Mouse (Mus musculus) lung, adult 2 months (tissue): Measurements from ENCODE around the gene Hist1h2bh.
"Not testable (repeated sequence)": the region's sequence is repeated elsewhere in the genome, so short reads cannot be mapped to it uniquely, and the experiment has no call there.

Experiments used
- CTCF ChIP-seq: fragments of 200-500 bp; IDR thresholded peaks from 2 replicates; pipeline ENCODE4 v1.5.1; 2011; ENCODE audit warnings: mild to moderate bottlenecking, low read length, control low read depth; ENCODE audit not compliant: insufficient read depth
- POLR2A ChIP-seq: fragments of 200-500 bp; IDR thresholded peaks from 2 replicates; pipeline ENCODE4 v1.6.1; 2011; ENCODE audit warnings: low read depth, mild to moderate bottlenecking, control low read depth, low read length, borderline replicate concordance; ENCODE audit errors: extremely low read depth

DNA sequence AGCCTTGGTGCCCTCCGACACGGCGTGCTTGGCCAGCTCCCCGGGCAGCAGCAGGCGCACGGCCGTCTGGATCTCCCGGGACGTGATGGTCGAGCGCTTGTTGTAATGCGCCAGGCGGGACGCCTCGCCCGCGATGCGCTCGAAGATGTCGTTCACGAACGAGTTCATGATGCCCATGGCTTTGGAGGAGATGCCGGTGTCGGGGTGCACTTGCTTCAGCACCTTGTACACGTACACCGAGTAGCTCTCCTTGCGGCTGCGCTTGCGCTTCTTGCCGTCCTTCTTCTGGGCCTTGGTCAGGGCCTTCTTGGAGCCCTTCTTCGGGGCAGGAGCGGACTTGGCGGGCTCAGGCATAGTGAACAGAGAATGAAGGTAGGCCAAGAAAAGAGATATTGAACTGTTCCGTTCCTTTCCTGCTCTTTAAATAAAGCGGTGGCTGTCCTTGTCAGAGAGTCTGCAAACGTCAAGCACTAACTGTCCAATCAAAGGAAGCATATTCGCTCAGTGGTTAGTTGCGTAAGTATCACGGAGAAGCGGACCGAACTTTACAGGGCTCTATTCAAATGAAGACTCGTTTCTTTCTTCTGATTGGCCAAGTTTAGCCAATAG lies at the start of gene Hist1h2bh:
- TF ChIP-seq CTCF: not testable (repeated sequence)
- TF ChIP-seq POLR2A: peak; percentile 35; the same call in 1 of the 2 replicates
